Mouse (Mus musculus) forelimb bud, embryonic 11.5 days (tissue): ENCODE results near the gene Srsf4.
A peak's percentile ranks its signal among the peaks of the same experiment; 100 is the strongest.

Source experiments
- DNase-seq: peaks from one replicate; pipeline ENCODE4 v3.0.0-alpha.2; 2012; ENCODE audit warnings: low read depth, low spot score

Srsf4 gene

GRCm38 (mm10) chr4:131872672-131873292 lies 635 bp upstream of the Srsf4 start:
- no peak for DNase-seq

GRCm38 (mm10) chr4:131874169-131874536 lies 736 bp downstream of the Srsf4 start:
- no peak for DNase-seq

GRCm38 (mm10) chr4:131874567-131874966 lies 1.1 kb downstream of the Srsf4 start:
- DNase-seq = no peak

GRCm38 (mm10) chr4:131875242-131875641 lies 1.8 kb downstream of the Srsf4 start:
- no peak for DNase-seq

- DNase-seq = no peak
Measured at GRCm38 (mm10) chr4:131876836-131877235, 3.4 kb downstream of the Srsf4 start.

- DNase-seq = no peak
Measured at GRCm38 (mm10) chr4:131879692-131880091, 6.3 kb downstream of the Srsf4 start.

GRCm38 (mm10) chr4:131881306-131881705 lies 7.9 kb downstream of the Srsf4 start:
- DNase-seq = no peak

- DNase-seq = no peak
Measured at GRCm38 (mm10) chr4:131883571-131883970, 10.2 kb downstream of the Srsf4 start.

- DNase-seq = no peak
Measured at GRCm38 (mm10) chr4:131885376-131885775, 12.0 kb downstream of the Srsf4 start.

GRCm38 (mm10) chr4:131888564-131888963 lies 15.1 kb downstream of the Srsf4 start:
- DNase-seq = no peak

GRCm38 (mm10) chr4:131890692-131891091 lies 17.3 kb downstream of the Srsf4 start:
- DNase-seq = no peak

GRCm38 (mm10) chr4:131897109-131897508 lies 23.7 kb downstream of the Srsf4 start:
- no peak for DNase-seq

- no peak for DNase-seq
Measured at GRCm38 (mm10) chr4:131897787-131898186, 24.4 kb downstream of the Srsf4 start.

GRCm38 (mm10) chr4:131898503-131899179 lies 25.2 kb downstream of the Srsf4 start:
- no peak for DNase-seq

GRCm38 (mm10) chr4:131899180-131899554 lies 25.8 kb downstream of the Srsf4 start:
- no peak for DNase-seq

GRCm38 (mm10) chr4:131901090-131901489 lies 27.7 kb downstream of the Srsf4 start:
- DNase-seq = no peak

- DNase-seq = no peak
Measured at GRCm38 (mm10) chr4:131904478-131904877, 31.1 kb downstream of the Srsf4 start.

GRCm38 (mm10) chr4:131906423-131906822 lies 33.0 kb downstream of the Srsf4 start:
- no peak for DNase-seq

GRCm38 (mm10) chr4:131907912-131908311 lies 34.5 kb downstream of the Srsf4 start:
- no peak for DNase-seq

GRCm38 (mm10) chr4:131910237-131910994 lies 37.0 kb downstream of the Srsf4 start:
- peak; percentile 68 for DNase-seq

GRCm38 (mm10) chr4:131911521-131911920 lies 38.1 kb downstream of the Srsf4 start:
- DNase-seq = no peak

GRCm38 (mm10) chr4:131913526-131913925 lies 40.1 kb downstream of the Srsf4 start:
- no peak for DNase-seq
